Mouse (Mus musculus) erythroblast, embryonic 14.5 days (primary cell): ENCODE measurements around the gene Fars2. TPM values are rescaled to one million over a fixed set of nuclear protein-coding genes. Genes with fewer than 3 reads are reported as not detected.

ENCODE experiments used
- H3K27me3 ChIP-seq: 2 replicates; pipeline ENCODE4 v1.6.1; 2012; ENCODE audit warnings: inconsistent platforms; ENCODE audit not compliant: control insufficient read depth
- H3K36me3 ChIP-seq: 2 replicates; pipeline ENCODE4 v1.6.1; 2012; ENCODE audit warnings: mild to moderate bottlenecking, inconsistent platforms; ENCODE audit not compliant: control insufficient read depth
- H3K4me1 ChIP-seq: 2 replicates; pipeline ENCODE4 v1.6.1; 2012; ENCODE audit warnings: inconsistent platforms; ENCODE audit not compliant: control insufficient read depth
- H3K4me3 ChIP-seq: replicated peaks from 2 replicates; pipeline ENCODE3; 2012; ENCODE audit warnings: moderate library complexity, mild to moderate bottlenecking, inconsistent platforms
- H3K9me3 ChIP-seq: 2 replicates; pipeline ENCODE4 v1.6.1; 2012; ENCODE audit warnings: low read length, inconsistent platforms, mixed read lengths; ENCODE audit not compliant: control insufficient read depth
- GATA1 ChIP-seq: IDR thresholded peaks from 2 replicates; pipeline ENCODE4 v1.6.1; 2012; ENCODE audit warnings: low read length, inconsistent platforms, mixed read lengths
- TAL1 ChIP-seq: IDR thresholded peaks from 3 replicates; pipeline ENCODE4 v1.6.1; 2012; ENCODE audit warnings: low read length, inconsistent platforms, mixed read lengths
- polyA plus RNA-seq: library from polyadenylated mRNA; stranded (reverse); fragments of >175 nt; gene quantifications from 2 replicates; pipeline ENCODE4 v1.2.3, GENCODE M21; 2012

The Fars2 gene
- polyA plus RNA-seq, 1 experiment, result 7.4 TPM

DNA sequence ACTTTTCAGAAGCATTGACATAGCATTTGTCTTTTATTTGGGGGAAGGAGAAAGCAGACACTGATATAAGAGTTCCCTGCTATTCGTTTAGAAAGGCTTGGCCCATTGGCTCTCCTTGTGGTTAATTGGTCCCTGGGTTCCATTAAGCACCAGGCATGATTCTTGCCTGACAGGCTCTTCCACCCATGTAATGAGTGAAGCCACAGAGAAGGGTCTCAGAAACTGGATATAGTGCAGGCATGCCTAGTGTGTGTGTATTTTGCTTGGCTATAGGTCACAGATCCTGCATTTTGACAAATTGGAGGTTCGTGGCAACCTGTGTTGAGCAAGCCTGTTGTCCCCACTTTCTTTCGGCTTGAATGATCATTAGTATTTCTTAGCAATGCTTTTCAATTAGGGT, 420.4 kb downstream of the Fars2 start:
- TF ChIP-seq TAL1 (no peak), GATA1 (no peak)
- Histone ChIP-seq H3K4me3 (no peak overlapping the region), H3K9me3 (no peaks in the 10 kb centered on the region), H3K27me3 (no peaks in the 10 kb centered on the region), H3K4me1 (no peaks in the 10 kb centered on the region), H3K36me3 (no peaks in the 10 kb centered on the region)

DNA sequence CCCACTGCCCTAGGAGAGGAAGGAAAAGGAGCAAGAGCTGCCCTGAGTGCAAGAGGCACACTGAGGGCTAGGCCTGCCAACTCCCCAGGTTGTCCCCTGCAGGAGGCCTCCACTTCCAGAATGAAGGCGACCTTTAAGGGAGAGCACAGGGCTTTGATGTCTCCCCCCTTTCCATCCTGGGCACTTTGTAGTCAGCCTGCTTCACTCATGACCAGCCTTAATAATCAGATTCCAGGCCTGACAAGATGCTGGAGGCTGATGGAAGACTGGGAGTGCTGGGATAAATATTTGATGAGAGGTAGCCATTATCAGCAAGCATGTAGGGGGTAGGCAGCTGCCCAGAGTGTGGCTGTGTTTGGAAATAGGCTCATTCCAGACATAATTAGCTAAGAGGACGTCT, 421.2 kb downstream of the Fars2 start:
- no peaks in the 10 kb centered on the region for H3K9me3 ChIP-seq
- TF ChIP-seq TAL1 (no peak), GATA1 (no peak)
- no peaks in the 10 kb centered on the region for H3K27me3 ChIP-seq
- H3K4me3 ChIP-seq, result no peak overlapping the region
- no peaks in the 10 kb centered on the region for H3K36me3 ChIP-seq
- H3K4me1 ChIP-seq, result no peaks in the 10 kb centered on the region

DNA sequence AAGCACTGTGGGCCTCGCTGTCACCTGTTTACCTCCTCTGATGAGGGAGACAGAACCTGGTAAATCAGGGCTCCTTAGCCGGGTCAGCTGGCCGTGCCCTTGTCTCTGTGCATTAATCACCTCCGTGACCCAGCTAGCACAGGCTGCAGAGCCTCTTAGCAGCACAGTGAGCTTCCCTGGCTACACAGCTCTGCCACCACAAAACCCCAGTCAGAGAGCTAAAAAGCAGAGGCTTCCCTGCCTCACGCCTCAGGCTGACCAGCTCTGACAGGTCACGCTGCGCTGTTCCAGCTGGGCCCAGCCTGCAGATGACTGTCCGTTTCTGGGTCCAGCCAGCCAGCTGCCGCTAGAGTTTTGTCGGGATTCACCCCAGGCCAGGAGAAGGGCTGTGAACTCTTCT, 423.0 kb downstream of the Fars2 start:
- H3K27me3 ChIP-seq, result no peaks in the 10 kb centered on the region
- H3K36me3 ChIP-seq, result no peaks in the 10 kb centered on the region
- TF ChIP-seq TAL1 (no peak), GATA1 (no peak)
- no peak overlapping the region for H3K4me3 ChIP-seq
- peaks cover 5% of the 10 kb centered on the region; the same call in 1 of the 2 replicates for H3K9me3 ChIP-seq
- H3K4me1 ChIP-seq, result no peaks in the 10 kb centered on the region

DNA sequence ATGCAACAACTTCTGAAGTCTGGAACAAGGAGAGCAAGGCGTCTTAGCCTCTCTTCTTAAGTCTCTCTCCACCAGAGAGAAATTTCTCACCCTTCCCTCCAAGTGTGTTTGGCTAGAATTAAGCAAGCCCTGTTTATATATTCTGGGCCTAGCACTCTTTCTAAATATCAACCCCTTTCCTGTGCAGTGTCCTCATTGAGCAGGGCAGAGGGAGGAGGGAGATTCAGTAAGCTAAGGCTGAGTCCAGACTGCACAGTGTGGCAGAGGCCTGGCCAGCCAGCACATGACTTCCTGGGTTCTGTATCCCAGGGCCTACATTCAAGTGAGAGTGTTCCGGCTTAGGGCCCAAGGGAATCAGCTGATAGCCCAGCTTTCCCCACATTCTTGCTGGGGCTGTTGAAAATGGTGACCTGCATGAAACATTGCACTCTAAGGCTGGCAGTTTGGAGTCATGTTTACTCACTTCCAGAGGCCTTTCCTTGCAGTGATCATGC, 424.1 kb downstream of the Fars2 start:
- TF ChIP-seq GATA1 (no peak), TAL1 (no peak)
- Histone ChIP-seq H3K4me1 (no peaks in the 10 kb centered on the region), H3K36me3 (no peaks in the 10 kb centered on the region), H3K4me3 (no peak overlapping the region), H3K27me3 (no peaks in the 10 kb centered on the region), H3K9me3 (peaks cover 5% of the 10 kb centered on the region; the same call in 1 of the 2 replicates)

DNA sequence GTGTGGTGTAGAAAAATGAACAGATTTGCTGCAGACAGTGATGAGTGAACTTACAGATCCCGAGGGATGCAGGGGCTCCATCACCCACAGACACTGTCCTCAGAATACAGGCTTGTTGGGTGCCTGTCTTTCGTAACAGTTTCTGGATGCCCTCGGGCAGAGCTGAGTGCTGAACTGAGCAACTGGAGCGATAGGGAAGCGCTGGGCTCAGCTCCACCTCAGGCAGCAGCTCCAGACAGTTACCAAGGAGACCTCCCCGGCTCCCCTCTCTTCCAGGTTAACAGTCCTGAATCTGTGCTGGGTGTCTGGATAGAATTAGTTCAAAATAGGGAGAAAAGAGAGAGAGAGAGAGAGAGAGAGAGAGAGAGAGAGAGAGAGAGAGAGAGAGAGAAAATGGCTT, 433.5 kb downstream of the Fars2 start:
- H3K27me3 ChIP-seq, result no peaks in the 10 kb centered on the region
- H3K36me3 ChIP-seq, result no peaks in the 10 kb centered on the region
- no peak for TF ChIP-seq TAL1
- TF ChIP-seq GATA1, result no peak
- peaks cover 3% of the 10 kb centered on the region for H3K9me3 ChIP-seq
- H3K4me3 ChIP-seq, result no peak overlapping the region
- H3K4me1 ChIP-seq, result no peaks in the 10 kb centered on the region

DNA sequence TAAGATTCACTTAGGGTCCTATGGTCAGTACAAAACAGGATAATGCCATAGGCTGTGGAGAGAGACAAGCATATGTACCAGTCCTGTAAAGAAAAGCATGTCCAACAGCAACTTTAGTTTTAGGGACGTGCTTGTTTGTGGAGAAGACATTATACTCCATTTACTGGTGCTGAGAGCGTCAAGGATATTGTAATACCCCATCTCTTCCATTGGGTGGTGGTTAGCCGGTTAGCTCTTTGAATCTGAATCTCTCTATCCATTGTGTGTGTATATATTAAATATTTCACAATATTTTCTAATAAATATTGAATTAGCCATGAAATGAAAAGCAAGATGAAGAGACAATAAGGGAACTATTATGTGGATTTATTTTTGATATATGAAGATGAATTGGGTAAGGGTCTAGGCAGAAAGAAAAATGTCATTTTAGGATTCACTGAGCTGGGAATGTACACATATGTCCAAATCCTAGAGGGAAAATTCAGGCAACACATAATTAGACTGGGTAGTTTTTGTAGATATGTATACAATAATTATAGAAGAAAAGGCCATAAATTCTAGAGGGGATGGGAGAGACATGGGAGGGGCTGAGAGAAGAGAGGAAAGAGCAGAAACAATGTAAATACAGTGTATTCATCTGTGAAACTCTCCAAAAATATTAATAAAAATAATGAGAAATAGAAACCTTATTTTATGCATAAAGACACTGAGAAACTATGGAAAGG, 435.5 kb downstream of the Fars2 start:
- Histone ChIP-seq H3K36me3 (no peaks in the 10 kb centered on the region), H3K9me3 (peaks cover 5% of the 10 kb centered on the region), H3K4me3 (no peak overlapping the region), H3K4me1 (no peaks in the 10 kb centered on the region), H3K27me3 (no peaks in the 10 kb centered on the region)
- TF ChIP-seq GATA1 (no peak), TAL1 (no peak)

DNA sequence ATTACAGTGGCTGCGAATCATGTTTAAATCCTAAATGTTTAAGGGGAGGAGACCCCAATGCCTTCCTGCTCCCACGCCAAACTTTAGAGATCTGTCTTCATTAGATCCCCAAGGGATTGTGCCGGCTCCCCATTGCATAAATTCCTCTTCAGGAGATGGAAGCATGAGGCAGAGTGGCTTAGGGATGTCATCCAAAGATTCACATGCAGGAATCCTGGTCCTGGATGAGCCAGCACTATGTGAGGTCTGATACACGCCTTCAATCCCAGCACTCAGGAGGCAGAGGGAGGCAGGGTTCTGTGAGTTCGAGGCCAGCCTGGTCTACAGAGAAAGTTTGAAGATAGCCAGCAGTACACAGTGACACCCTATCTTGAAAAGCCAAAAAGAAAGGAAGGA, 436.0 kb downstream of the Fars2 start:
- Histone ChIP-seq H3K27me3 (no peaks in the 10 kb centered on the region), H3K36me3 (no peaks in the 10 kb centered on the region), H3K4me1 (no peaks in the 10 kb centered on the region), H3K9me3 (peaks cover 5% of the 10 kb centered on the region), H3K4me3 (no peak overlapping the region)
- TF ChIP-seq TAL1 (no peak), GATA1 (no peak)

DNA sequence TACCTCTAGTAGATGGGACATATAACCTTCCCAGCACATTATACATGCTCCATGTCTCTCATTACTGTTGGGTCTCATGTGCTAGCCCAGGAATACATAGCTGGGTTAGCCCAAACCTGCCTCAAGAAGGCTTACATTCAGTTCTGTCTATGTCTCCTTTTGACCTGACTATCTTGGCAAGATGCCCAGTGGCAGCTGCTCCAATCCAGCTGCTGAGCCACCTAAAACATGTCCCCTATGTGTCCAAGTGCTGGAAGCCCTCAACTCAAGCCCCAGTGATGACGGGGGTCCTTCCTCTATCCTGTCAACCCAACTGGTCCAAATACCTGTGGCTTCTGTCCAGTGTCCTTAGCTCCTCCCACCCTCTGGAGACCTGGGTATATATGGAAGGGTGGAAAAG, 437.5 kb downstream of the Fars2 start:
- Histone ChIP-seq H3K4me3 (no peak overlapping the region), H3K9me3 (peaks cover 5% of the 10 kb centered on the region), H3K27me3 (no peaks in the 10 kb centered on the region), H3K36me3 (no peaks in the 10 kb centered on the region), H3K4me1 (no peaks in the 10 kb centered on the region)
- TF ChIP-seq GATA1 (no peak), TAL1 (no peak)

DNA sequence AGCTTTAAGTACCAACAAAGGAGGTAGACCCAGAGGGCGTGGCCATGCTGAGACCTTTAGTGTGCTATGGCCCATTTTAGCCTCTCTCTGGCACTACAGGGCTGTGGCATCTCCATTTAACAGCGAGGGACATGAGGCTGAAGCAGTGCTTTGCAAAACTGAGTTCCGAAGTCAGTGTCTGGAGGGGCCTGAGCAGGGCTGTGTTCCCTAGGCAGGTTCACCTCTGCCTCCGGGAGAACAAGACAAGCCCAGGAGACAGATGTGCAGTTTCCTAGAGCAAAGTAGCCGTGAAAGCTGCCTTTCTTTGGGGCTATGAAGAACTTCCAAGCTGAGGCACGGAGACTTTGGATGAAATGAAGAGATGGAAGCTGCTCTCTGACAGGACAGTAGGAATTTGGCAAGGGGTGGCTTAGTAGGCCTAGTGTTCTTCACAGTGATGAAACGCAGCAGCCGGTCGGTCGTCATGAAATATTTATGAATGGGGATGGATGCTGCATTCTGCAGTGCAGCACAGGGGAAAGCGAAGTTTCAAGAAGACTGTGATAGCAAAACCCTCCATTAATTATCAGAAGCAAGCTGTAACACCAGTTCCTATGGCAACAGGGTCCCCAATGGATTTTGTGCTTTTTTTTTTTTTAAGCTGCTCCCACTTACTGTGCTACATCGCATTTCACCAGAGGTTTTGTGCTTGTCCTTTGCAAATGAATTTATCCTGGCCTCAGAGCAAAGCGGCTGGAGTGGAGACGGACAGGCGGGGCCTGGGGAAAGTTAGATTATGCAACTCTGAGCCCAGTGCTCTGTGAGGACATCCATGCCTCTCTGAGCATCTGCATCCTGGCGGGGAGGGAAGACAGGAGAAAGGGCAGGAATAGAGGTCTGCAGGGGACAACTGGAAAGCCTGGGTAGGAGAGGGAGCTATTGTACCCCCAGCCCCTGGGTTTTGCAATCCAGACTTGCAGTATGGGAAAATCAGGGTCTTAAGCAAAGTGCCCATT, 445.5 kb downstream of the Fars2 start:
- Histone ChIP-seq H3K4me3 (no peak overlapping the region), H3K27me3 (no peaks in the 10 kb centered on the region), H3K36me3 (no peaks in the 10 kb centered on the region), H3K4me1 (no peaks in the 10 kb centered on the region), H3K9me3 (peaks cover 3% of the 10 kb centered on the region; the same call in 1 of the 2 replicates)
- TF ChIP-seq GATA1 (no peak), TAL1 (no peak)
